Mouse (Mus musculus) thymus, adult 2 months (tissue): Measurements from ENCODE around the gene Pllp. TPM values are rescaled to one million over a fixed set of nuclear protein-coding genes. Genes with fewer than 3 reads are reported as not detected.
A peak's percentile ranks its signal among the peaks of the same experiment; 100 is the strongest.

ENCODE experiments used
- DNase-seq: peaks from one replicate; pipeline ENCODE4 v3.0.0; 2021
- H3K27ac ChIP-seq: fragments of 200-500 bp; 2 replicates; pipeline ENCODE4 v1.5.1; 2012; ENCODE audit warnings: low read length, control low read depth; ENCODE audit not compliant: control insufficient read depth, insufficient read depth
- H3K27me3 ChIP-seq: fragments of 200-500 bp; 2 replicates; pipeline ENCODE4 v1.6.1; 2012; ENCODE audit warnings: mild to moderate bottlenecking, low read length, moderate library complexity, mixed read lengths; ENCODE audit not compliant: control insufficient read depth, insufficient read depth
- H3K36me3 ChIP-seq: fragments of 200-500 bp; 2 replicates; pipeline ENCODE4 v1.6.1; 2012; ENCODE audit warnings: mild to moderate bottlenecking, low read length, moderate library complexity; ENCODE audit not compliant: control insufficient read depth, insufficient read depth
- H3K4me1 ChIP-seq: fragments of 200-500 bp; replicated peaks from 2 replicates; pipeline ENCODE4 v1.6.1; 2012; ENCODE audit warnings: low read length; ENCODE audit not compliant: control insufficient read depth, insufficient read depth
- H3K4me3 ChIP-seq: fragments of 200-500 bp; 2 replicates; pipeline ENCODE4 v1.5.1; 2012; ENCODE audit warnings: mild to moderate bottlenecking, low read length, control low read depth, moderate library complexity; ENCODE audit not compliant: control insufficient read depth, insufficient read depth
- CTCF ChIP-seq: fragments of 200-500 bp; IDR thresholded peaks from 2 replicates; pipeline ENCODE4 v1.5.1; 2012; ENCODE audit warnings: mild to moderate bottlenecking, control low read depth, low read length, moderate library complexity, borderline replicate concordance; ENCODE audit not compliant: control insufficient read depth, poor library complexity, insufficient read depth; ENCODE audit errors: extremely low read depth
- POLR2A ChIP-seq: fragments of 200-500 bp; IDR thresholded peaks from 2 replicates; pipeline ENCODE4 v1.6.1; 2012; ENCODE audit warnings: mild to moderate bottlenecking, low read length, control low read depth, moderate library complexity; ENCODE audit not compliant: control insufficient read depth, poor library complexity, insufficient read depth; ENCODE audit errors: extremely low read depth
- WGBS: fragments of 180-500 bp; shearing (Covaris S2); methylation state at CpG from one replicate; pipeline ENCODE4 v1.1.7; 2018; 5-methylcytosine and 5-hydroxymethylcytosine counted together
- polyA plus RNA-seq: library from polyadenylated mRNA; depleted of rRNA; stranded (reverse); fragments of >200 nt; gene quantifications from 2 replicates; pipeline ENCODE4 v1.2.3, GENCODE M21; 2012

The Pllp gene
- polyA plus RNA-seq, 1 experiment = 2.2 TPM

DNA sequence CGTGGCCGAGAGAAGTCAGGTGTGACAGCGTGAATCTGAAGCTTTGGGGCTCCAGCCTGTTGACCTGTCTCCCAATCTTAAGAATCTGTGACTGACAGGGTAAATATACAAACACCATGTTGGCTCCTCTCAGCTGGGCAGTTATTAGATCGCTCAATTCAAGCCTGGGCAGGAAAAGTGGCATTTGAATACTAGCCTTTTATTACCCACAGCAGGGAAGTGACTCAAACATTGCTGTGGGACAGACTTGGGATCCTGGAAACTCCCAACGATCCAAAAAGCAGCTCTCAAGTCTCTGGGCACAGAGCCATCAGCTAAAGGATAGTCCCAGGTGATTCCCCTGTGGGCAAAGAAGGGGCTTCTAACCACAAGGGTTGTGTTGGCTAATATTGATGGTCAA is 18.5 kb upstream of the Pllp start:
- DNase-seq = no peak
- no peak for TF ChIP-seq POLR2A
- no peak for TF ChIP-seq CTCF
- Histone ChIP-seq H3K36me3 (no peaks in the 10 kb centered on the region), H3K4me3 (no peak overlapping the region), H3K4me1 (no peaks in the 10 kb centered on the region; the same call in 1 of the 2 replicates), H3K27me3 (no peaks in the 10 kb centered on the region), H3K27ac (no peak overlapping the region)
- WGBS = 57% methylated on average over 5 of the region's 5 CpGs

DNA sequence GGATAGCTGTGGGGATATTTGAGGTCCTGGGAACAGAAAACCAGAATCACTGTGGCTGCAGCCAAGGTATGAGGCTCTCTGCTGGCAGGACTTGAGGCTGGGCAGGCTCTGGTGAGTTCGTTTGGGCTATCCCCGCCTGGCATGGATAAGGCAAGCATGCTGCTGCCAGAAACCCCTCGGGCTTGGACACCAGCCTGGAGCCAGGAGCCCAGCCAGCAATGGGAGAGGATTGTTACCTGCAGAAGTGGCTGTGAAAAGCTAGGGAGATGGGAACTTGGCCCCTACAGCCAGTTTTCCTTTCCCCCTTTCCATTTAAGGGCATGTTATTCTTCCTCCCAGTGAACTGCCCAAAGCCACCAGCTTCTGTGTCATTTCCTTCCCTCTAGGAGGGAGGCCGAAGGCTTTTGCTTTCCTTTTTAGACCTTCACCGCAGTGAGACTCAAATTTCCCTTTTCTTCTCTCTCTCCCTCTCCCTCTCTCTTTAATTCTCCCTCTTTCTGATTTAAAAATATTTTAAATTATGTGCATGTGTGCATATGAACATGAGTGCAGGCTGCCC is 15.2 kb upstream of the Pllp start:
- Histone ChIP-seq H3K4me1 (no peaks in the 10 kb centered on the region; the same call in 1 of the 2 replicates), H3K27me3 (no peaks in the 10 kb centered on the region), H3K36me3 (no peaks in the 10 kb centered on the region), H3K4me3 (no peak overlapping the region), H3K27ac (no peak overlapping the region)
- 21% methylated on average over 5 of the region's 5 CpGs for WGBS
- DNase-seq = no peak
- TF ChIP-seq CTCF = no peak

DNA sequence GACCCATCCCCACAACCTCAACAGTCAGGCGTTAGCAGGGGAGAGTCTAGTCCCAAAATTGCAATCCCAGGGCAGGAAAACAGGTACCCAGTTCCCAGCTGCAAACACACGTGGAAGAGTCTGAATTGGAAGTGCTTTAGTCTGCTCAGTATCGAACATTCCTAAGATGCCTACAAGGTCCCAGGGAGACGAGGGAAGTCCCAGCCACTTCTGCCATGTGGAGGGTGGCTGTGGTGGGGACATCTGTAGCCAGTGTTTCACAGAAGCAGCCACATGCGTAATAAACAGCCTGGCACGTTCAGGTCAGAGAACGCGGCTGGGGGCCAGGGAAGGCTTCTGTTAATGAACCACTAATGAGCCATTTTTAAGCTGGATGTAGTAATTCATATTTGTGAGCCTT is 14.3 kb upstream of the Pllp start:
- DNase-seq = no peak
- H3K4me1 ChIP-seq = no peaks in the 10 kb centered on the region; the same call in 1 of the 2 replicates
- 72% methylated on average over 8 of the region's 8 CpGs for WGBS

DNA sequence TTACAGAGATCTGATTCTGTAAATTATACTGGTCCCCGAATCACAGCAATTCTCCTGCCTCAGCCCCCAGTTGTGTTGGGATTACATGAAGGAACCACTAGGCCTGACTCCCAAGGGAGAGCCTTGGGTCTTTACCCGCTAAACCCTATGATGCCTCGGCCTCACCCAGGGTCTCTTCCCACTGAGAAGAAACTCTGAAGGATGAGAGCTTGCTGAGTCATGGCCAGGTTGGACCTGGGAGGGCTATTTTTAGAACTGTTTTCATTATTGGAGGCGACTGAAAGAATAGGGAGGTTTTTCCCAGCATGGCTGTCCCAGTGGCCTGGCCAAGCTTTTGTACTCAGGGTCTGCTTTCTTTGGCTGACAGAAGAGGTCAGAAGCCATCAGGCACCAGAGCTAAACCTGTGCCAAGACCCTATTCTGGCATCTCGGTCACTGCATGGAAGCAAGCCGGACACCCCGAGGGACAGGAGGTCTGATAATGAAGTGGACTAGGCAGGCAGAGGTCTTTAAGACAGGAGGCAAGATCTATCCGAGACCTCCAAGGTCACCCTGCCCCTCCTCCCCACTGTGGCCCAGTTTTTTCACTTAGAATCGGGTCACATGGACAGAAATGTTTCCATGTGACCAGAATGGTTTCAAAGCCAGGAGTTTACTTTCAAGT is 10.8 kb upstream of the Pllp start:
- no peak for TF ChIP-seq CTCF
- no peak for TF ChIP-seq POLR2A
- DNase-seq = no peak

More for the DNA sequence above, 14.3 kb upstream of the Pllp start:
- H3K27ac ChIP-seq = no peak overlapping the region
- TF ChIP-seq CTCF (no peak), POLR2A (no peak)
- H3K36me3 ChIP-seq = no peaks in the 10 kb centered on the region
- no peaks in the 10 kb centered on the region for H3K27me3 ChIP-seq
- H3K4me3 ChIP-seq = no peak overlapping the region

DNA sequence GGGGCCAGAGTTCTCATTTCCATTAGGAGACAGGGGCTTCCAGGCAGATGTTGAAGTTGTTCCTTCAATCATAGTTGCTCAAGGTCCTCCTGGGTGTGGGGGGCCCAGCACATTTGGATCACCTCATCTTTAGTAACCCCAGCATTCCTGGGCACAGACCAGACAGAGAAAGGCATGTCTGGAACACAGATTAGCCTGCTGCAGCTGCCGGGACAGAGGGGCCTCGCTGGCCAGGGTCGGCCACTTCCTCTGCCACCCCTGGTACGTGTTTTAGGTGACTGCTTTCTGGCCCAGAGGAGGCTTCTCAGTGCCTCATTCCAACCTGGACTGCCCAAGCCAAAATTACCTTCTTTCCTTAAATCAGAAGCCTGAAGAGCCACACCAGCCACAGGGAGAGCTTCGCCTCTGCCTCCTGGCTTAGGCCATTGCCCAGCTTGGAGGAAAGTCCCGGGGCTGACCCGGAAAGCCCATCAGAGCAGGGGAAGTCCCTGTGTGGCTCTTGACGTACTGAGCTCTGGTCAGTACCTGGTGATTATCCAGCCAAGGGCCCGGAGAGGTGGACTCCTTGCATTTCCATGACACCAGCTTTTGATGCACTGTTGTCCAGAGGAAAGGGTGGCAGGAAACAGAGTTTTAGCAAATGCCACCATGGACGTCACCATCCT is 9.6 kb upstream of the Pllp start:
- Histone ChIP-seq H3K36me3 (no peaks in the 10 kb centered on the region), H3K4me1 (peaks cover 9% of the 10 kb centered on the region), H3K4me3 (no peak overlapping the region), H3K27ac (no peak overlapping the region), H3K27me3 (no peaks in the 10 kb centered on the region)
- no peak for TF ChIP-seq POLR2A
- TF ChIP-seq CTCF = no peak
- 92% methylated on average over 10 of the region's 10 CpGs for WGBS
- DNase-seq = no peak

More for the DNA sequence above, 10.8 kb upstream of the Pllp start:
- H3K4me3 ChIP-seq = no peak overlapping the region
- H3K27ac ChIP-seq = no peak overlapping the region
- 86% methylated on average over 9 of the region's 9 CpGs for WGBS
- H3K36me3 ChIP-seq = no peaks in the 10 kb centered on the region
- peaks cover 9% of the 10 kb centered on the region for H3K4me1 ChIP-seq
- no peaks in the 10 kb centered on the region for H3K27me3 ChIP-seq

DNA sequence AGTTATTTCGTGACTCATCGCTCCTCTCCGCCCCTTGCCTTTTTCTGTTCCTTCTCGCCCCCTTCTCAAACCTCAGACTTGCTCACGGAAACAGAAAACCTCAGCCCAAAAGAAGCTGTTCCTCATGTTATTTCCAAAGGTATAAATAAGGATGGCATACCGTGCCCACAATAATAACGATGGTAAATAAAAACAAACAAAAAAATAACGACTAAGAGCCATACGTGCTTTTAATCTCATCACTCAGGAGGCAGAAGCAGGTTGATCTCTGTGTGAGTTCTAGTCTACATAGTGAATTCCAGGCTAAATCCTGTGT is 8.5 kb upstream of the Pllp start:
- Histone ChIP-seq H3K36me3 (no peaks in the 10 kb centered on the region), H3K4me3 (peak overlapping the region; percentile 75), H3K27ac (no peak overlapping the region), H3K27me3 (no peaks in the 10 kb centered on the region), H3K4me1 (peaks cover 9% of the 10 kb centered on the region)
- WGBS = 6% methylated on average over 9 of the region's 9 CpGs
- DNase-seq = no peak
- no peak for TF ChIP-seq CTCF
- TF ChIP-seq POLR2A = no peak

DNA sequence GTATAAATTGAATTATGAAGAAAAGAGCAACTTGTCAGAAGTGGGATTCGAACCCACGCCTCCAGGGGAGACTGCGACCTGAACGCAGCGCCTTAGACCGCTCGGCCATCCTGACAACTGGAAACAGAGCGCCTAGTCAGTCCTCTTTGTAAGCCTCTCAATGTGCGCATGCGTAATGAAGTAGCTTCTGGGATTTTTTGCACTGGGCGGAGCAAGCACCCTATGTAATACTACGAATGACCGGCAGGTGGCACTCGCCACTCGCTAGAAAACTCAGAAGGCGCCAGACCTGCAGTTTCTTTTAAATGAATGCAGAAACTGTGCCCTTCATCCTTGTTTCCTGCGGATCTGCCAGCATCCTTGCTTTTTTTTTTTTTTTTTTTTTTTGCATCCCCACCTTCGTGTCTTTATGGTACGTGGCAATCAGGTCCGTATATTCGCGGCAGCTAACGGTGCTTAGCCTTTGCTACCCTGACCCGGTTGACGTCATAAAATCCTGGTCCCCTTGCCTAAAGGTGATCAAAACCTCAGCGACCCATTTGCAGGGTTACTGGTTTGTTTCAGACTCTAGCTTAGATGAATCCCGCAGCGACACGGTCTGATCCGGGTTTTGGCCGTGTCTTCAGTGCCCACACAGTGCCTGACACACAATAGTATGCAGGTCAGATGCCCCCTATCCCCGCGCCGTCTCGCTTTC is 8.0 kb upstream of the Pllp start:
- no peak for TF ChIP-seq POLR2A
- peak; percentile 62; the same call in 1 of the 2 replicates for TF ChIP-seq CTCF
- WGBS = under 1% methylated on average over 35 of the region's 35 CpGs
- peaks cover 9% of the 10 kb centered on the region for H3K4me1 ChIP-seq
- H3K27ac ChIP-seq = no peak overlapping the region
- H3K27me3 ChIP-seq = no peaks in the 10 kb centered on the region
- peak; percentile 97 for DNase-seq
- peak overlapping the region; percentile 75 for H3K4me3 ChIP-seq
- H3K36me3 ChIP-seq = no peaks in the 10 kb centered on the region
